Mouse (Mus musculus) kidney, embryonic 14.5 days (tissue): ENCODE measurements at regions not wholly inside any gene's neighbourhood (a gene's known extent, or its start where the extent isn't known, plus 50 kb on each side); places are given as distances from the start of the nearest gene placed in this dataset.

Experiments
- ATAC-seq: fragments of 200-750 bp; cut with Nextera tagmentation; 2 replicates; pipeline ENCODE4 v1.8.0; 2017; ENCODE audit warnings: moderate number of reproducible peaks, mild to moderate bottlenecking, moderate TSS enrichment, moderate library complexity; ENCODE audit not compliant: low FRiP score, low TSS enrichment
- H3K27ac ChIP-seq: fragments of 300-500 bp; sonication (generic); 2 replicates; pipeline ENCODE4 v1.5.1; 2014; ENCODE audit warnings: low read depth, mild to moderate bottlenecking, low read length, moderate library complexity, mixed read lengths
- H3K27me3 ChIP-seq: fragments of 300-500 bp; sonication (generic); 2 replicates; pipeline ENCODE4 v1.6.1; 2014; ENCODE audit warnings: mild to moderate bottlenecking, low read length; ENCODE audit not compliant: control insufficient read depth, insufficient read depth
- H3K36me3 ChIP-seq: fragments of 300-500 bp; sonication (generic); 2 replicates; pipeline ENCODE4 v1.6.1; 2014; ENCODE audit warnings: low read length, mixed read lengths; ENCODE audit not compliant: control insufficient read depth, insufficient read depth
- H3K4me1 ChIP-seq: fragments of 300-500 bp; sonication (generic); 2 replicates; pipeline ENCODE4 v1.6.1; 2014; ENCODE audit warnings: low read length, mixed read lengths; ENCODE audit not compliant: control insufficient read depth, insufficient read depth
- H3K4me2 ChIP-seq: fragments of 300-500 bp; sonication (generic); replicated peaks from 2 replicates; pipeline ENCODE4 v1.6.1; 2014; ENCODE audit warnings: low read depth, mild to moderate bottlenecking, low read length
- H3K4me3 ChIP-seq: fragments of 300-500 bp; sonication (generic); 2 replicates; pipeline ENCODE4 v1.5.1; 2014; ENCODE audit warnings: mild to moderate bottlenecking, low read length
- H3K9ac ChIP-seq: fragments of 300-500 bp; sonication (generic); 2 replicates; pipeline ENCODE4 v1.6.1; 2014; ENCODE audit warnings: low read depth, mild to moderate bottlenecking, low read length, moderate library complexity
- H3K9me3 ChIP-seq: fragments of 300-500 bp; sonication (generic); 2 replicates; pipeline ENCODE4 v1.6.1; 2016; ENCODE audit warnings: low read length; ENCODE audit not compliant: control insufficient read depth
- WGBS: fragments of 180-500 bp; shearing (Covaris S2); extraction: QIAGEN DNeasy Blood & Tissue Kit; methylation state at CpG from one replicate; pipeline ENCODE4 v1.1.7; 2014; 5-methylcytosine and 5-hydroxymethylcytosine counted together

DNA sequence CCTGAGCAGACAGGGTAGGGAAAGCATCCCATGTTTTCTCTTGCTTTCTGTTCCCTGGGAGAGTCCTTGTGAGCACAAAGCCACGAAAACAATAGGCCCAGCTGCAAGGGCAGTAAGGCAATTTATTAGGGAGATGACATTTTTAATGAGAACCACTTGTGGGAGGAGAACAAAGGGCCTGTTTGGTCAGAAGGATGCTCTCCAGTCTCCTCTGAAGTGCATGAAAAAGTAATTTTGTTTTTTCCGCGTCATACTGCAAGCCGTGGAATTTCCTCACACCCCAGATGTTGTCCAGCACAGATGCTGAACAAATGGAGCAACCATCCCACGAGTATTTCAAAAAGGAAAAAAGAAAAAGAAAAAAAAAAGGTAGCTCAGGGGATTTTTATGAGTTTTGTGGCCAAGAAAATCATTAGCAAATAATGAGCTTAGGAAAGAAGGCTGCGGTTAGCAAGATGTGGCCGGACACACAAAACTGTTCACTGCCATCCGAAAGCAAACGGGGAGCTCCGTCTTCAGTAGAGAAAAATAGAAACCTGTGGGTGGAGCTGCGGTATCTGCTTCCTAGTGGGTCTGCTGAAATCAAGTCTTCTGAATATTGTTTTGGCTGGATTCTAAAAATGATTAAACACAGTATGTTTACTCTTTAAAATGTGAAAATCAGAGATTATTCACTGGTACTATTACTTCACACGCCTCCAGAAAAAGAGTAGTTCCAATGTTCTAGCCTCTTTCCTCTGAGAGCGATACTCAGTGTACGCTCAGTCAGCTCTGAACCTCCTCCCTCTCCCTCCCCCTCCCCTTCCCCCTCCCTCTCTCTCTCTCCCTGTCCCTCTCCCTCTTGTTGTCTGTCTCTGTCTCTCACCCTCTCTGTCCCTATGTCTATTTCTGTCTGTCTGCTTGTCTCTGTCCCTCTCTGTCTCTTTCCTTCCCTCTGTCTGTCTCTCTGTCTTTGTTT, 235.4 kb upstream of the Mctp2 start:
- no peaks in the 10 kb centered on the region for H3K9me3 ChIP-seq
- 0 out of 2 replicates have a peak overlapping the region, but pooled peaks have one; percentile 1 for H3K4me2 ChIP-seq
- no peak overlapping the region for H3K4me3 ChIP-seq
- H3K36me3 ChIP-seq: no peaks in the 10 kb centered on the region
- H3K9ac ChIP-seq: no peak overlapping the region
- H3K27ac ChIP-seq: no peak overlapping the region
- ATAC-seq: peak; percentile 64; the same call in 1 of the 2 replicates
- WGBS: 37% methylated on average over 14 of the region's 14 CpGs
- no peaks in the 10 kb centered on the region for H3K27me3 ChIP-seq
- 0 out of 2 replicates have a peak, but pooled peaks cover 4% of the 10 kb centered on the region for H3K4me1 ChIP-seq

DNA sequence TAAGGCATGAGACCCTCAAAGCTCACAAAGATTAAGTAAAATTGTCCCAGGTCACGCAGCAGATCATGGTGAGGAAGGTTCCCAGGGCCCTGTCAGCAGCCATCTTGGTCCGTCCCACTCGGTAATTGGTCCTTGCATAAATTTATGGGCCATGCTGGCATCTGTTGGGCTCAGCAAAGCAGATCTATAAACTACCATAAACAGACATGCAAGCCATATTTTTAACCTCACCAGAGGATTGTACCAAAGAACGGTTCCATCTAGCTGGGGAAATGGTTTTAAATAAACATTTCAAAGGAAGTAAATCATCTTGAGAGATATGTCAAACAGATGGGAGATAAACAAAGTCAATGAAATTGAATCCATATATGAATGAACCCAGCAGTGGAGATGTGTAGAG, 237.1 kb upstream of the Mctp2 start:
- Histone ChIP-seq H3K4me3 (no peak overlapping the region), H3K27ac (no peak overlapping the region), H3K9ac (no peak overlapping the region), H3K9me3 (peaks cover 4% of the 10 kb centered on the region; the same call in 1 of the 2 replicates), H3K4me1 (0 out of 2 replicates have a peak, but pooled peaks cover 4% of the 10 kb centered on the region), H3K27me3 (no peaks in the 10 kb centered on the region), H3K36me3 (no peaks in the 10 kb centered on the region), H3K4me2 (no peak overlapping the region)
- WGBS: 70% methylated on average over 4 of the region's 4 CpGs
- no peak for ATAC-seq

DNA sequence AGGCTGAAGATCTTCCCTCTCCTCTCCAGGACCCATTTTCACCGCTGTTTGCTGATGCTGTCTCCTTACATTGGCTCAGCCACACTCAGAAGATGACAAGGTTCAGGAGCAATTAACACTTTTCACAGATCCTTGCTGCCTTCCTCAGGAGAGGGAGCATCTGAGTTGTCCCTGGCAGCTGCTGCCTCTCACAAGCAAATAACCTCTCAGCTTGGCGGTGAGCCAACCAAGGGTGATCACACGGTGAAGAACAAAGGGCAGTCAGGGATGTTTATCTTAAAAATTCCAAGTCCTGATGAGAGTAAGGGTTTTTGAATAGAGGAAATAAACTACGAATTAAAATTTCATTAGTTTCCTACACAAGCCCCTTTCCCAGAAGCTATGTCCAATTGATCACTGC, 237.5 kb upstream of the Mctp2 start:
- no peak overlapping the region for H3K9ac ChIP-seq
- peak; percentile 20; the same call in 1 of the 2 replicates for ATAC-seq
- H3K36me3 ChIP-seq: no peaks in the 10 kb centered on the region
- no peaks in the 10 kb centered on the region for H3K27me3 ChIP-seq
- no peak overlapping the region for H3K27ac ChIP-seq
- WGBS: 28% methylated on average over 4 of the region's 4 CpGs
- peaks cover 4% of the 10 kb centered on the region; the same call in 1 of the 2 replicates for H3K9me3 ChIP-seq
- H3K4me2 ChIP-seq: no peak overlapping the region
- no peak overlapping the region for H3K4me3 ChIP-seq
- H3K4me1 ChIP-seq: 0 out of 2 replicates have a peak, but pooled peaks cover 4% of the 10 kb centered on the region

GRCm38 (mm10) chr7:72567378-72567777, 261.0 kb upstream of the Mctp2 start:
- Histone ChIP-seq H3K27ac (no peak overlapping the region), H3K4me1 (0 out of 2 replicates have a peak, but pooled peaks cover 3% of the 10 kb centered on the region)
- no peak for ATAC-seq

GRCm38 (mm10) chr7:72569177-72569576, 262.8 kb upstream of the Mctp2 start:
- no peak overlapping the region for H3K4me3 ChIP-seq
- peak; percentile 90 for ATAC-seq

More at GRCm38 (mm10) chr7:72567378-72567777, 261.0 kb upstream of the Mctp2 start:
- H3K27me3 ChIP-seq: no peaks in the 10 kb centered on the region
- H3K4me3 ChIP-seq: no peak overlapping the region
- H3K9ac ChIP-seq: no peak overlapping the region
- H3K4me2 ChIP-seq: no peak overlapping the region
- no peaks in the 10 kb centered on the region for H3K36me3 ChIP-seq
- H3K9me3 ChIP-seq: no peaks in the 10 kb centered on the region

DNA sequence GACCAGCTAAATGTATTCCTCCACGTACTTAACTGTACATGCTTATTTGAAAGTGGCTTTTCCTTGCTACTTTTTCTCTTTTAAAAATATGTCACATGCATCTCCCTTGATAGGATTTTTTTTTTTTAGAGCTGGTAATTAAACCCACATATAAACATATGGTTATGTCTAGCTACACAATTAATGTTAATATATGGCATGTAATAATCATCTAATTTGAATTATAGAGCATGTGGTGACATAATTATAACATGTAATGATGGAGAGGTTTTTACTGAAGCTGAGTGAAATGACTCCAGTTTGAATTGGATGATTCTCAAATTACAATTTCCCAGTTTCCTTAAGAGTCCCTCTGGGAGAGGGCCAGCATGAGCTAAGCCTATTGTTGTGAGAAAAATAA, 267.9 kb upstream of the Mctp2 start:
- no peak for ATAC-seq
- Histone ChIP-seq H3K9me3 (no peaks in the 10 kb centered on the region), H3K4me2 (no peak overlapping the region), H3K36me3 (no peaks in the 10 kb centered on the region), H3K4me3 (no peak overlapping the region), H3K27me3 (no peaks in the 10 kb centered on the region), H3K4me1 (0 out of 2 replicates have a peak, but pooled peaks cover 3% of the 10 kb centered on the region), H3K27ac (no peak overlapping the region), H3K9ac (no peak overlapping the region)
- 88% methylated on average over 1 of the region's 1 CpGs for WGBS

More at GRCm38 (mm10) chr7:72569177-72569576, 262.8 kb upstream of the Mctp2 start:
- Histone ChIP-seq H3K9me3 (no peaks in the 10 kb centered on the region), H3K27me3 (no peaks in the 10 kb centered on the region), H3K4me1 (0 out of 2 replicates have a peak, but pooled peaks cover 3% of the 10 kb centered on the region), H3K27ac (no peak overlapping the region), H3K36me3 (no peaks in the 10 kb centered on the region), H3K4me2 (no peak overlapping the region), H3K9ac (no peak overlapping the region)

- Histone ChIP-seq H3K4me3 (no peak overlapping the region), H3K36me3 (no peaks in the 10 kb centered on the region), H3K9me3 (no peaks in the 10 kb centered on the region), H3K4me2 (no peak overlapping the region), H3K27ac (no peak overlapping the region), H3K4me1 (no peaks in the 10 kb centered on the region), H3K27me3 (no peaks in the 10 kb centered on the region), H3K9ac (no peak overlapping the region)
- ATAC-seq: no peak
- 74% methylated on average over 3 of the region's 3 CpGs for WGBS
Measured at GRCm38 (mm10) chr7:72584427-72584826, 278.0 kb upstream of the Mctp2 start.

DNA sequence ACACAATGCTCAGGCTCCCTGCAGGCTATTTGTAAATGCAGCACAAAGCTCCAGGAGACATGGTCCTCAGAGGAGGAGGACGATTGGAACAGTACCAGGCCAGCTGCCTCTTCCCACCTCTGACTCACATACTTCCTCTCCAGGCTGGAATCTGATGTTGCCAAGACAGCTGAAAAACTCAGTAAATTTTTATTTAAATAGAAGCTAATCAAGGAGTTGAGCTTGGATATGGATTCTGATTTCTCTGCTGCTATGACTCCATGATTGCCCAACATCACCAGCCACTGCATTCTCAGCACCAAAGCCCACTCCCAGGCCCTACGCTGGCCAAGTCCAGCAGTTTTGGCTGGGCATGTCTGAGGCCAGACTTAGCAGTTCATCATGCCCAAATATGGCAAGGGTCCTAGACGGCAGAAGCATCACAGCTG, 282.8 kb upstream of the Mctp2 start:
- no peak overlapping the region for H3K9ac ChIP-seq
- no peak overlapping the region for H3K4me2 ChIP-seq
- no peak for ATAC-seq
- H3K27ac ChIP-seq: no peak overlapping the region
- H3K4me3 ChIP-seq: no peak overlapping the region
- H3K4me1 ChIP-seq: no peaks in the 10 kb centered on the region
- 68% methylated on average over 3 of the region's 3 CpGs for WGBS
- H3K36me3 ChIP-seq: no peaks in the 10 kb centered on the region
- no peaks in the 10 kb centered on the region for H3K9me3 ChIP-seq
- no peaks in the 10 kb centered on the region for H3K27me3 ChIP-seq
